Mouse (Mus musculus) hindbrain, embryonic 16.5 days (tissue): Measurements from ENCODE around the gene Smurf2. TPM values are rescaled to one million over a fixed set of nuclear protein-coding genes. Genes with fewer than 3 reads are reported as not detected.

Source experiments
- ATAC-seq: fragments of 200-750 bp; cut with Nextera tagmentation; 2 replicates; pipeline ENCODE4 v1.8.0; 2017; ENCODE audit warnings: moderate TSS enrichment, moderate library complexity
- H3K27ac ChIP-seq: fragments of 300-500 bp; sonication (generic); 2 replicates; pipeline ENCODE4 v1.5.1; 2014; ENCODE audit warnings: low read depth, mild to moderate bottlenecking, control low read depth, low read length, moderate library complexity
- H3K27me3 ChIP-seq: fragments of 300-500 bp; sonication (generic); replicated peaks from 2 replicates; pipeline ENCODE4 v1.6.1; 2014; ENCODE audit warnings: low read length; ENCODE audit not compliant: control insufficient read depth, insufficient read depth
- H3K36me3 ChIP-seq: fragments of 300-500 bp; sonication (generic); 2 replicates; pipeline ENCODE4 v1.6.1; 2014; ENCODE audit warnings: mild to moderate bottlenecking, low read length, moderate library complexity, mixed read lengths; ENCODE audit not compliant: control insufficient read depth, insufficient read depth
- H3K4me1 ChIP-seq: fragments of 300-500 bp; sonication (generic); 2 replicates; pipeline ENCODE4 v1.6.1; 2014; ENCODE audit warnings: low read depth, low read length; ENCODE audit not compliant: control insufficient read depth, insufficient read depth
- H3K4me2 ChIP-seq: fragments of 300-500 bp; sonication (generic); 2 replicates; pipeline ENCODE4 v1.6.1; 2014; ENCODE audit warnings: mild to moderate bottlenecking, low read length, control low read depth, moderate library complexity
- H3K4me3 ChIP-seq: fragments of 300-500 bp; sonication (generic); 2 replicates; pipeline ENCODE4 v1.5.1; 2014; ENCODE audit warnings: mild to moderate bottlenecking, low read length, control low read depth, moderate library complexity
- H3K9ac ChIP-seq: fragments of 300-500 bp; sonication (generic); 2 replicates; pipeline ENCODE4 v1.6.1; 2014; ENCODE audit warnings: low read depth, mild to moderate bottlenecking, control low read depth, low read length, moderate library complexity
- H3K9me3 ChIP-seq: fragments of 300-500 bp; sonication (generic); 2 replicates; pipeline ENCODE4 v1.6.1; 2014; ENCODE audit warnings: mild to moderate bottlenecking, low read length, moderate library complexity; ENCODE audit not compliant: control insufficient read depth
- WGBS: fragments of 180-500 bp; shearing (Covaris S2); extraction: QIAGEN DNeasy Blood & Tissue Kit; methylation state at CpG from one replicate; pipeline ENCODE4 v1.1.7; 2014; 5-methylcytosine and 5-hydroxymethylcytosine counted together
- polyA plus RNA-seq: library from polyadenylated mRNA; unstranded; fragments of >200 nt; fragmentation: Nextera tagmentation; extraction: Ambion mirVana; gene quantifications from 2 replicates; pipeline ENCODE4 v1.2.1, GENCODE M21; 2015

Smurf2 gene
- polyA plus RNA-seq, 1 experiment from 2014 or later, result 10.6 TPM

DNA sequence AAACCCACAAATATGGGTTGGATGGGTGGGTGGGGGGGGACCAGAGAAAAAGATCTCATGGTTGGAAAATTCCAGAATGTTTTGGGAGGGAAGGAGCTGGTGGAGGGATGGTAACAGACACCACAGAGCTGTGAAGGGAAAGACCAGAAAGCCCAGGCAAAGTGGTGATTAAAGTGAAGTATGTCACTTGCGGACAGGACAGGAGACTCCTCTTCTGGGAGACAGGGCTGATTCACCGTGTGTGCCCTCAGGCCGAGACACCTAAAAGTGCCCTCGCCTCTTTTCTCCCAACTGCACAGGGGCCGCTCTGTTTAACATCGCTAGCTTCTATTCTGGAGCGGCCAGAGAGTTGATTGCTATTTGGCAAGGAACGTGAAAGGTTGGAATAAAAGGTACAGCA lies 34.1 kb upstream of the Smurf2 start:
- no peak overlapping the region for H3K4me3 ChIP-seq
- no peaks in the 10 kb centered on the region for H3K4me1 ChIP-seq
- no peak overlapping the region for H3K4me2 ChIP-seq
- no peaks in the 10 kb centered on the region for H3K27me3 ChIP-seq
- no peak for ATAC-seq
- no peaks in the 10 kb centered on the region for H3K9me3 ChIP-seq
- H3K36me3 ChIP-seq, result no peaks in the 10 kb centered on the region
- whole genome bisulfite sequencing, result 73% methylated on average over 8 of the region's 8 CpGs
- H3K27ac ChIP-seq, result no peak overlapping the region
- no peak overlapping the region for H3K9ac ChIP-seq

DNA sequence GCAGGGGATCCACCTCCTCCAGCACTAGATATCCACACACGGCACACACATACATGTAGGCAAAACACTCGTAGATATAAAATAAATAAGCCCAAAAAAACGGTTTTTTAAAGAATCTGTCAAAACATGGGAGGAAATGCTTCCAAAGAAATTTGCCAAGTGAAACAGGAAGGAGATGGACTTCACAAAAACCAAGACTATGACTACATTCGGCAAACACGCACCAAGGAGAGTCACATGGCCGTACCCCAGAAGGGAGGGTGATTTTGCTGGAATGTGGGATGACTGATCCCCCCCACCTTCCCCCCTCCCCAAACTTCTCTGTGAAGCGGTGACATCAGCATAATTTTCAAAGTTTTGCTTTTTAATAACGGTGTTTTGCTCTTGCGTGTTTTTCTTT lies 33.6 kb upstream of the Smurf2 start:
- no peaks in the 10 kb centered on the region for H3K9me3 ChIP-seq
- whole genome bisulfite sequencing, result 81% methylated on average over 9 of the region's 9 CpGs

GRCm38 (mm10) chr11:106937306-106937705 lies 16.8 kb upstream of the Smurf2 start:
- 94% methylated on average over 5 of the region's 5 CpGs for WGBS
- Histone ChIP-seq H3K4me3 (no peak overlapping the region), H3K4me2 (no peak overlapping the region), H3K9me3 (no peaks in the 10 kb centered on the region), H3K36me3 (no peaks in the 10 kb centered on the region), H3K27me3 (no peaks in the 10 kb centered on the region), H3K9ac (no peak overlapping the region), H3K27ac (no peak overlapping the region), H3K4me1 (no peaks in the 10 kb centered on the region)
- ATAC-seq, result no peak

More for the DNA sequence above, 33.6 kb upstream of the Smurf2 start:
- Histone ChIP-seq H3K9ac (no peak overlapping the region), H3K36me3 (no peaks in the 10 kb centered on the region), H3K27ac (no peak overlapping the region), H3K4me3 (no peak overlapping the region), H3K27me3 (no peaks in the 10 kb centered on the region), H3K4me2 (no peak overlapping the region), H3K4me1 (no peaks in the 10 kb centered on the region)
- ATAC-seq, result no peak

DNA sequence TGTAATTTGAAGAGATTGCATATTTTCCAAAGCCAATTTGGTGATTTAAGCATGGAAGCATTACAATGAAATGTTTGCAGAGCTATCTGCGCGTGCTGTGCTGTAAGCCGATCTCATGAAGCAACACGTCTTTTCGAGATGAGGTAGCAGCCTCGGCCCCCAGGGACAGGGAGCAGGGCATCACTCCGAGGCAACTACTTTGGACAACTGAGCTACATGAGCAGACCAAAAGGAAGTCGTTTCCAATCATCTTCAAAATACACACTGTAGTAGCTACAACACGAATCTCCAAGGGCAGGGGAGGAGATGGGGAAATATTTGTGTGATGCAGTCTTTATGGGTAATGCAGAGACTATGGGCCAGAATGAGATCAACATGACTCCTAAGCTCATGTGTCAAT lies 9.9 kb upstream of the Smurf2 start:
- WGBS, result 82% methylated on average over 9 of the region's 9 CpGs

GRCm38 (mm10) chr11:106928935-106929334 lies 8.4 kb upstream of the Smurf2 start:
- Histone ChIP-seq H3K9me3 (no peaks in the 10 kb centered on the region), H3K4me3 (no peak overlapping the region), H3K4me1 (no peaks in the 10 kb centered on the region), H3K36me3 (no peaks in the 10 kb centered on the region), H3K27me3 (no peaks in the 10 kb centered on the region), H3K9ac (no peak overlapping the region), H3K27ac (no peak overlapping the region), H3K4me2 (no peak overlapping the region)
- WGBS, result 55% methylated on average over 2 of the region's 2 CpGs
- no peak for ATAC-seq

More for the DNA sequence above, 9.9 kb upstream of the Smurf2 start:
- Histone ChIP-seq H3K4me1 (no peaks in the 10 kb centered on the region), H3K27me3 (no peaks in the 10 kb centered on the region), H3K4me2 (no peak overlapping the region), H3K9me3 (no peaks in the 10 kb centered on the region), H3K27ac (no peak overlapping the region), H3K9ac (no peak overlapping the region), H3K36me3 (no peaks in the 10 kb centered on the region), H3K4me3 (no peak overlapping the region)
- ATAC-seq, result no peak

GRCm38 (mm10) chr11:106927950-106928349 lies 7.4 kb upstream of the Smurf2 start:
- no peak overlapping the region for H3K4me3 ChIP-seq
- H3K4me2 ChIP-seq, result no peak overlapping the region
- H3K27me3 ChIP-seq, result no peaks in the 10 kb centered on the region
- no peak overlapping the region for H3K27ac ChIP-seq
- 97% methylated on average over 5 of the region's 5 CpGs for WGBS
- no peak overlapping the region for H3K9ac ChIP-seq
- ATAC-seq, result no peak
- no peaks in the 10 kb centered on the region for H3K9me3 ChIP-seq
- H3K36me3 ChIP-seq, result no peaks in the 10 kb centered on the region
- H3K4me1 ChIP-seq, result no peaks in the 10 kb centered on the region

DNA sequence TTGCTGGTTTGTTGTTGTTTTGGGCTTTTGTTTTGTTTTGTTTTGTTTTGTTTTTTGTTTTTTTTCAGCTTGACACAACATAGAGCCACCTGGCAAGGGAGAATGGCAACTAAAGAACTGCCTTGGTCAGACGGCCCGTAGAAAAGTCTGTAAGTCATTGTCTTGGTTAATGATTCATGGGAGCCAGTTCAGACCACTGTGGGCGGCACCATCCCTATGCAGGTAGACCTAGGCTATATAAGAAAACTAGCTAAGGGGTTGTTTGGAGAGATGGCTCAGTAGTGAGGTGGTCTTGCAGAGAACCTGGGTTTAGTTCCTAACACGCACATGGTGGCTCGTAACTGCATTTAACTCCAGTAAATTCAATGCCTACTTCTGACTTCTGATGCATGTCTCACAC lies 6.7 kb upstream of the Smurf2 start:
- Histone ChIP-seq H3K4me3 (no peak overlapping the region), H3K4me1 (no peaks in the 10 kb centered on the region), H3K36me3 (no peaks in the 10 kb centered on the region), H3K27ac (no peak overlapping the region), H3K9ac (no peak overlapping the region), H3K27me3 (no peaks in the 10 kb centered on the region), H3K4me2 (no peak overlapping the region), H3K9me3 (no peaks in the 10 kb centered on the region)
- ATAC-seq, result no peak
- WGBS, result 94% methylated on average over 5 of the region's 5 CpGs

DNA sequence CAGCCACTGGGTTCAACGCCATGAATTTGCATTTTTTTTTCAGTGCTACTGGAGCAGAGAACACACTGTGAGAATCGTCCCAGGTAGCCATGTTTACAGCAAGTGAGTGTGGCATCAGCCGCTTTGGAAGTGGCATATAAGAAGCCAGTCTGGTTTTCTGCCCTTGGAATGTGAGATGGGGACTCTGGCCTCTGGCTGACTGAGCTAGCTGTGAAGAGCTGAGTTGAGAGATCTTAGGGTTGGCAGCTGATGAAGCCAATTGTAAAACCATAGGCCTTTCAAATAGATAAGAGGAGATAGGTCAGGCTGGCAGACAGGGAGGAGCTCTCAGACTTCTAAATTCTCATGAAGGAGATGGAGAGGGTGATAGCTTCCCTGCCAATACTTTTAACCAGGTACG lies 6.2 kb upstream of the Smurf2 start:
- WGBS, result 77% methylated on average over 4 of the region's 4 CpGs
- H3K27ac ChIP-seq, result no peak overlapping the region
- no peak overlapping the region for H3K4me2 ChIP-seq
- H3K36me3 ChIP-seq, result no peaks in the 10 kb centered on the region
- no peak for ATAC-seq
- H3K9ac ChIP-seq, result no peak overlapping the region
- no peaks in the 10 kb centered on the region for H3K9me3 ChIP-seq
- H3K27me3 ChIP-seq, result no peaks in the 10 kb centered on the region
- H3K4me1 ChIP-seq, result no peaks in the 10 kb centered on the region
- no peak overlapping the region for H3K4me3 ChIP-seq

- H3K9ac ChIP-seq, result peak overlapping the region; percentile 90
- peak overlapping the region; percentile 83 for H3K4me2 ChIP-seq
- peaks cover 12% of the 10 kb centered on the region for H3K4me1 ChIP-seq
- peak overlapping the region; percentile 94 for H3K4me3 ChIP-seq
- no peaks in the 10 kb centered on the region for H3K36me3 ChIP-seq
- peak overlapping the region; percentile 94 for H3K27ac ChIP-seq
- ATAC-seq, result peak; percentile 86
- WGBS, result under 1% methylated on average over 71 of the region's 87 CpGs
- no peaks in the 10 kb centered on the region for H3K27me3 ChIP-seq
- no peaks in the 10 kb centered on the region for H3K9me3 ChIP-seq
Measured at GRCm38 (mm10) chr11:106919612-106920550, 634 bp downstream of the Smurf2 start.
